Mouse (Mus musculus) R1 (cell line): Measurements from ENCODE around the gene Bcl3.

ENCODE experiments used
- DNase-seq: peaks from one replicate; pipeline ENCODE4 v3.0.0-alpha.2; 2018; ENCODE audit warnings: low read depth, low spot score

Bcl3 gene

GRCm38 (mm10) chr7:19834055-19834454, 11.5 kb upstream of the Bcl3 start:
- DNase-seq, result peak; percentile 70

- peak; percentile 54 for DNase-seq
Observed at GRCm38 (mm10) chr7:19831837-19832236, 9.3 kb upstream of the Bcl3 start.

- no peak for DNase-seq
Observed at GRCm38 (mm10) chr7:19830682-19831156, 8.1 kb upstream of the Bcl3 start.

GRCm38 (mm10) chr7:19829694-19830093, 7.1 kb upstream of the Bcl3 start:
- DNase-seq, result peak; percentile 93

GRCm38 (mm10) chr7:19826756-19827155, 4.2 kb upstream of the Bcl3 start:
- peak; percentile 91 for DNase-seq

GRCm38 (mm10) chr7:19824182-19824973, 1.8 kb upstream of the Bcl3 start:
- peak; percentile 98 for DNase-seq

GRCm38 (mm10) chr7:19823256-19824181, 949 bp upstream of the Bcl3 start:
- peak; percentile 86 for DNase-seq

- no peak for DNase-seq
Observed at GRCm38 (mm10) chr7:19822193-19822592, 377 bp downstream of the Bcl3 start.

GRCm38 (mm10) chr7:19821633-19822032, 937 bp downstream of the Bcl3 start:
- DNase-seq, result no peak

- DNase-seq, result no peak
Observed at GRCm38 (mm10) chr7:19820347-19821048, 2.1 kb downstream of the Bcl3 start.

GRCm38 (mm10) chr7:19818875-19819274, 3.7 kb downstream of the Bcl3 start:
- no peak for DNase-seq

GRCm38 (mm10) chr7:19818440-19818839, 4.1 kb downstream of the Bcl3 start:
- DNase-seq, result peak; percentile 58

GRCm38 (mm10) chr7:19817382-19818105, 5.0 kb downstream of the Bcl3 start:
- peak; percentile 90 for DNase-seq

GRCm38 (mm10) chr7:19816224-19816771, 6.3 kb downstream of the Bcl3 start:
- DNase-seq, result peak; percentile 99

- DNase-seq, result peak; percentile 98
Observed at GRCm38 (mm10) chr7:19815296-19816223, 7.0 kb downstream of the Bcl3 start.

- DNase-seq, result no peak
Observed at GRCm38 (mm10) chr7:19813579-19814122, 8.9 kb downstream of the Bcl3 start.

- DNase-seq, result no peak
Observed at GRCm38 (mm10) chr7:19813161-19813560, 9.4 kb downstream of the Bcl3 start.

- DNase-seq, result peak; percentile 74
Observed at GRCm38 (mm10) chr7:19811114-19811513, 11.5 kb downstream of the Bcl3 start.

GRCm38 (mm10) chr7:19809369-19809768, 13.2 kb downstream of the Bcl3 start:
- peak; percentile 69 for DNase-seq
